Mouse (Mus musculus) retina, postnatal 1 day (tissue): ENCODE results near the gene Nprl2.

Experiments
- DNase-seq: peaks from one replicate; pipeline ENCODE4 v3.0.0-alpha.2; 2012

The Nprl2 gene

DNA sequence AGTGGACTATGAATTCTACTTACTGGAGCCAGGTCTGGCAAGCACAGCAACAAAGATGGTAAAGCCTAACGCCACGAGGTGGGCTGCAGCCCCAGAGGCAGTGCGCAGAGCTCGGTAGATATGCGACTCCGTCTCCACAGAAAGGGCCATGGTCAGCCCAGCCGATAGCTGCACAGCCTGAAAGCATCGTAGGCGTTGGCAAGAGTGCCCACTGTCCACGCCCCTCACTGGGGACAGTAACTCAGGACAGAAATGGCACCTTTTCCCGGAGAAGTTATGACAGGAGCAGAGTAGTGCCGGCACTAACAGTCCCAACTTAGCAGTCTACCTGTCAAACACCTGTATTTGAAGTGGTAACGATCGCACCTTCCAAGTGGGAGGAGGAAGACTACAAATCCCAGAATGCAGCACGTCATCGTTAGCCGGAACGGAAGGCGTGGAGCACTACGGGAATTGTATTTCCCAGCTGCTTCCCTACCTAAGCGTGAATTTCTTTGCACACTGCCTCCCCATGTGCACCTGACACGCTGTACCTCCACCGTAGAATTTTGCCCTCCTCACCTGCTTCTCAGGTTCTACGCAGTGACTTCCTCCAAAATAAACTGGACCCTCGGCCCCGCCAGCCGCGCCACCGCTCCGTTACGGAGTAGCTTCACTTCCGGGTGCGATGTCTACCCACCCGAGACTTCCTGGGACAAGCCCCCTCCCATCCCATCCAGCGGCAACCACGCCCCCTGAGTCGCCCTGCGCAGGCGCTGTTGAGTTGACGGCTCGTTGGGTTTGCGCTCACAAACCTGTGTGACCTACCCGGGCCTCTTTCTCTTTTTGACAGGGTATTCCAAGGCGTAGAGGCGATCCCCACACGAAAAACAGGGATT, at the start of gene Nprl2, which contains the start of gene Cyb561d2:
Nprl2 (plus strand) TSS at position 753 of the 878 bp plus-strand sequence.
Cyb561d2 (minus strand) TSS at position 720 of the 878 bp plus-strand sequence.
- peak; percentile 96 for DNase-seq

DNA sequence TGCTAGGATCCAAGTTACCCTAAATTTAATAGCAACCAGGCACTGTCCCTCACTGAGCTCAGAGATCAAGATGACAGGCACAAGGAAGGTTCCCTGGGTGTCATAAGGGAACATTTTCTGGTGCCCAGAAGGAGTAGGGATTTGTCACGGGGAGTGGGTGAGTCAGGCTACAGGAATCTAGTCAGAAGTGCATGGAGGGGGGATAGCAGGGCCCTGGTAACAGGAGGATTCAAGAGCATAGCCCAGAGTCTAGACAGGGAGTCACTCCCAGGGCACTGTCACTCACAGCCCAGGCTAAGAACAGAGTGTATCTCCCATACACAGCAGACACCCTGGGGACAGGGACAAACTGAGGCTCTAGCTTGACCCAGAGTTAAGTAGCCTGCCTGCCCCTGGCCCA, 48.5 kb upstream of the Nprl2 start:
- no peak for DNase-seq

DNA sequence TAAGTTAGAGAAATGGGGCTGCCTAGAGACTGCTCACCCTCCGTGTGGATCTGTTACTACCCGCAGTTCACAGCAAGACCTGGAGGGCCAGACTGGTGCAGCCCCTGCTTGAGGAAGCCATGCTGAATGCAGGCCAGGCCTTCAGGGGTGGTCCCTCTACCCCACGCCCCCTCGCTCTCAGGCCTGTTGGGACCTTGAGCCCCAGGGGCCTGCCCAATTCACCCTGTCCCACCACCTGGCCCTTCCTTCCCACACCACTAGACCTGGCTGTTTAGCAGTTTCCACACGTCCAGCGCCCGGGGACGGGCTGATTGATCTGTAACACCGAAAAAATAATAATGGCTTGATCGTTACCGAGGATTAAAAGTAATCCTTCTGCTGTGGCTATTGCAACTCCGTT, 47.8 kb upstream of the Nprl2 start:
- no peak for DNase-seq

DNA sequence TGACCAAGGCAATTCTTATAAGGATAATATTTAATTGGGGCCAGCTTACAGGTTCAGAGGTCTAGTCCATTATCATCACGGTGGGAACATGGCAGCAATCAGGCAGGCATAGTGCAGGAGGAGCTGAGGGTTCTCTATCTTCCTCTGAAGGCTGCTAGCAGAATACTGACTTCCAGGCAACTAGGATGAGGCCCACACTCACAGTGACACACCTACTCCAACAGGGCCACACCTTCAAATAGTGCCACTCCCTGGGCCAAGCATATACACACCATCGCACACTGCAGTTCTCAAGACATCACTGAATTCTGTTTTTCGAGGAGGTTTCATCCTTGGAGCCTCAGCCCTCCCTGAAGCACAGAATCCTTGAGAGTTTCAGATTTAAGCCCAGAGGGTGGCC, 45.7 kb upstream of the Nprl2 start:
- no peak for DNase-seq

DNA sequence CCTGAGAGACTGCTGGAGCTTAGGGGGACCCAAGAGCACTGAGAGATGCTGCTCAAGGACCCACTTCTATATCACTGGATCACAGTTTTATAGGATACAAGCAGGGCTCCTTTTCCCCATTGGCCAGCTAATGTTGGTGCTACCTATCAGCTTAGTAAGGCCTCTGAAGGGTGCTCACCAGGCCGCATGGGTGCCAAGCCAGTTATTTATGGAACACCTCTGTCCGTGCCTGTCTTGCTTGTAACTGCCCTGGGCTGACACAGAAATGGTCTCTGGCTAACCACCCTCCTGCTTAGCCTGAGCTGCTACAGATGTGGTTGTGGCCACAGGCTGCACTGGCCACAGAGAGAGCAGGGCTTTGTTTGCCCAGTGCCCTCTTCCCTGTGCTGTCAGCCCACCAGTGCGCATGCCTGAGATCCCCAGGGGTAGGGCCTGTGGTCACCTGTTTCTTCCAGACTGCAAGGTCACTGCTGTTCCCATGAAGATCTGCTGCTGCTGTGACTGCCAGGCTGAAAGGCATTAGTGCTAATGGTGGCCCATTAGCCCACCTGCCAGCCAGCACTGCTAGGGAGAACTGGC, 41.2 kb upstream of the Nprl2 start:
- DNase-seq: no peak

DNA sequence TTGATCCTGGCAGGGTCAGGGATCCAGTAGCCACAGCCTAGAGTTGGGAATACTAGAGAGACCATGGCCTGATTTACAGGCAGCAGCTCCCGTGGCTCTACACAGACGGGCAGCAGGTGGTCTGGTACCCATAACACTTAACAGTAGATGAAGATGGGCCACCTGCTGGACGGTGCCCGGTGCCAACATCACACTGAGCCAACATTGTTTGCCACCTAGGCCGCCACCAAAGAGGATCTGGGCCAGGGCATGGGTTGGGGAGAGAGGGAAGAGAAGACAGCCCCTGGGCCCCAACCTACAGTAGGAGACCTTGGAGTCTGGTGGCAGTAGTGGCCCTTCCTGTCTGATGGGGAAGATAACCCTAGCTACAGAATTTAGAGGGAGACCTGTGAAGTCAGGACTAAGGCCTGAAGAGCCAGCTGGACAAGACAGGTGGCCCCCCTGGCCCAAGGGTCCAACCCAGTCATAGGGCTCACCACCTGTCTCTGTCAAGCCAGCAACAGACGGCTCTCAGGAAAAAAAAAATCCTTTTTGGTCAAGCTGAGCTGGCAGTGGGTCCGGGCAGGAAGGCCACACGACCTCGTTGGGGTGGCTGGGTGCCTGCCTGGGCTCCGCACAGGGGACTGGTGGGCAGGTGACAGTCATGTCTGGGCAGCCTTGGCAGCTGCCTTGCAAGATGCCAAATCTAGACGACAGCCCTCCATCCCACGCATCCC, 39.7 kb upstream of the Nprl2 start:
- DNase-seq: no peak

DNA sequence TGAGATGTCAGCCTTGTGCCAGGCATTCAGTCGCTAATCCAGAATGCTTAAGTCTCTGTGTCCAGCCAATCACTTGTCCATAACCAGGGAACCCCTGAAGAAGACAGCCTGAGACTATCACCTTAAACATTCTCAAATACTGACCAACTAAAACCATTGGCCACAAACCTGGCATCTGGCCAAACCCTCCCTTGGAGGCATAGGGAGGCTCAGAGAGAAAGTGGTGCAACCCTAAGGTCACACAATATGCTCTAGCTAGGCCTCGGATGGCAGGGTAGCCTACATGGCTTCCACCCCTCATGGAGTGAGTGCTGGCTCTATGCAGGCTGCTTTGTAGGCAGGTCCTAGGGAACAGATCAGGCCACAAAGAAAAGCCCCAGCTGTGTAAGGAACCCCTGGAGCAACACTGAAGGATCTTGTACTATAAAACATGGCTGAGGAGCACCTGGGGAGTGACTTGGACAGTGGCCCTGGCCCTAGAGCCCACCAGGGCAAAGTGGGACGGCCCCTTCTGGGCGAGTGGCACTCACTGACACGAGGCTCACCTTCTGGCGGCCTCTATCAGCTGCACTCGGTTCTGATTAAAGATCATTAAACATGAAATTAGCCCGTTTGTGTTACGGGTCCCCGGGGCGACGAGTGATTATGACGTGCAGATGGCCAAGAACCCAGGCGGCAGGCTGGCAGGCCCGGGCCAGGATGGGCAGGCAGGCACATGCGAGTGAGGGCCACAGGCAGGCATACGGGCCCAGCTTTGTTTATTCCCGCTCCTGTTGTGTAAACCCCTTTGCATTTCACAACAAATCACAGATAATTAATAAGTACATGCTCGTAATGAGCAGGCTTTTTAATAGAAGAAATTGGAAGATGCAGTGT, 37.1 kb upstream of the Nprl2 start:
- peak; percentile 64 for DNase-seq

DNA sequence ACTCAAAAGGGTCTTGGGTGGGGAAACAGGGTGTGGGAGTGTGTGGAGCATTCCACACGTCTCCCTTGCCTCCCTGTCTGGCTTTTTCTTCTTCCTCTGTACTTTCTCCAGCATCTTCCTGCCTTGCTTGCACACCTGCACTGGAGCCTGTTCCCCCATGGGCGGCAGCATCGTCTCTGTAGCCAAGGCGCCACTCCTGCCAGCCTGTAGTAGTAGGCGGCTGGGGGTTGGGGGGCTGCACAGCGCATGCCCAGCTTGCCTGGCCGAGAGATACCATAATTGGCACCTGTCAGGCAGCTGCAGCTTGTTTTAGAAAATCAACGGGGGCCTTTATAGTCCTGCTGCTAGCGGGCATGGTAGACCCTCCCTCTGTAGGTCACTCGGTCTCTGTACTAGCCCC, 33.8 kb upstream of the Nprl2 start:
- peak; percentile 37 for DNase-seq

DNA sequence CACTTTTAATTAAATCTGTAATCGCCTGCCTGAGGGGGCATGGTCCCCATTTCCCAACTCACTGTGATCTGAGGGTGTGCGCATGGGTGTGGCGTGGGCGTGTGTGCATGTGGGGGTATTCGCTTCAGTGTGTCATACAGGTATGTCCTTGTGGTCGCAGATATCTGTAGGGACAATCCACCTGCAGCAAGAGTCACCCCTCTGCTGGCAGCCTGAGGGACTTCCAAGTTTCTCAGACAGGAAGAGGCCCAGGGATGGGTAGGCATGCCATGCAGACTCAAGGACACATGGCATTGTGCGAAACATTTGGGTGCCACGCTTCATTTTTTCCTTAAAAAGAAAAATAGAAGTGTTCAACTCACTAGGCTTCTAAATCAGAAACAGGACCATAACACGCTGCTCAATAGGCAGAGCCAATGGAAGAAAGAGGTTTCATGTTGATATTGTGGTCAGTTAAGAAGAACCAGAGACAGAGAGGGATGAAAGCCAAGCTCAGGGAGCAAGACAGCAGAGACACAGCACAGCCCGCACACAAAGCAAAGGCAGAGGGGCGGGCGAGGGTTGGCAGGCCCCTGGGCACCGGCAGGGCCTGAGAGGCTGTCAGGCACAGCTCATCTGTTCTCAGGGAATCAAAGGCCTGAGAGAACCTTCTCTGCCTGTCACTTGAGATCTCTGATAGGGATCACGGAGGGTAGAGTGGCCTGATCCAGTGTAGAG, 31.5 kb upstream of the Nprl2 start:
- no peak for DNase-seq

DNA sequence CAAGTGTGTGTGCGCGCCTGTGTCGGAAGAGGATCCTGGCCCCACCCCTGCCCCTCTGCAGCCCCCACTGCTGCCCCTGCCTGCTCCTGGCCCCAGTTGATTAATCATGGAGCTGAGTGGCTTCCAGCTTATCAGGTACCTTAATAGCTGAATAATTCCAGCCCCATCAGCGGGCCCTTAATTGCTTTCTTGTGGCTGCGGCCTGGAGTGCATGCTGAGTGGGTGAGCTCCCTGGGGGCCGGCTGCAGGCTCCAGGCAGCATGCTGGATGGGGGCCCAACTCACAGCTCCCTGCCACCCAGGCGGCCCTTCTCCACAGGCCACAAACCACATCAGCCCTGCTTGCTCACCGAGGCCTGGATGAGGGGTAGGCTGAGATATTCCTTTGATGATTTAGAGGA, 30.6 kb upstream of the Nprl2 start:
- no peak for DNase-seq

DNA sequence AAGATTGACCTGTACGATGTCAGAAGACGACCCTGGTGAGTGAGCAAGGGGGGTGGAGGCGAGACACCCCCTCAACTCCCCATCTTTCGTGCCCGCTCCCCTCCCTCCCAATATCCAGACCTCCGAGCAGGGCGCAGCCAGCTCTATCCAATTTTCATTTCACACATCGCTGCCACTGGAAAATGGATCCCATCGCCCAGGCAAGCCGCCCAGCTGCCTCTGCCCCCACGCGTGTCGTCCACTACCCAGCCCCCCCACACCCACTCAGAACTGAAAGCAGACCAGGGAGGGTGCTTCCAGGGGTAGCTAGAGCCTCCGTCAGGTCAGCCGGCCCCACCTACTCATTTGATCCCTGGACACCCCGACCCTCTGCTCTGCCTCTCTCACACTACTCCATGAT, 29.7 kb upstream of the Nprl2 start:
- DNase-seq: no peak

DNA sequence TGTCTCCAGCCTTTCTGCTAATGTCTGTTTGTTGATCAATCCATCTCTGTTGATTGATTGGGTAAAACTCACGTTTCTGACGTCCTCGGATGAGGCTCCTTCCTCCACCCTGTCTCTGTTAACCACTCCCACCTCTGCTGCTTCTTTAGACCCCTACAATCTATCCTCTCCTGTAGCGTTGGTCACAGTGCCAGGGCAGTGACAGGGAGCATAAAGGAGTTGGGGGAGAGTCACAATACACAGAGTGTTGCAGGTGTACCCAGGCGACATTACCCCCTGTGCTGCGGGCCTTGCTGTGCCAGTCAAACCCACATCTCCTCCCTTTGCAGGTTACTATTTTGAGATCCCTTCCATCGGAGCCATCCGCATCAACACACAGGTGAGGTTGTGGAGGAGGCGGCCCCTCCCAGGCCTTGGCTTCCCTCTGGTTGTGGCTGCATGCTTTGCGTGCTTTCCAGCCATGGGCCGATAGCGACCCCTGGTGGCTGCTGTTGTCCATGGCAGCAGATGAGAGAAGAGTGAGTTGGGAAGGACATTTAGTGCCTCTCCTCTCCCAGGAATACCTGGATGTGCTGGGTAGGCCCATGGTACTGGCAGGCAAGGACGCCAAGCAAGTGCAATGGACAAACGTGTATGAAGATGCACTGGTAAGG, 27.6 kb upstream of the Nprl2 start:
- peak; percentile 86 for DNase-seq

DNA sequence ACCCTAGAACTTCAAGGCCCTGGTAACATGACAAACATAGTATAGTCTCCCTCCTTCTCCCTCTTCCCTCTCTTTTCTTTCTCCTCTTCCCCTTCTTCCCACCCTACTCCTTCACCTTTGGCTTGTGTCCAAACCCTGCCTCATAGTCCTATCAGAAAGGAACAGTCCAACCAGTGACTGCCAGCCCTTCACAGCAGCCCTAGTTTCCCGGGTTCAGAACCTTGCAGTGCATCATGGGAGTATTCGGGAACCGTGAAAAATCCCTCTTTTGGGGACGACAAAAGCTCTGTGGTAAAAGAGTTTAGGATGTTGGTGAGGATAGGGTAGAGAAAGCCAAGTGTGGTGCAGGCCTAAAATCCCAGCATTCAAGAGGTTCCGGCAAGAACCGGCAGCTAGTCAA, 21.7 kb upstream of the Nprl2 start:
- DNase-seq: peak; percentile 58

DNA sequence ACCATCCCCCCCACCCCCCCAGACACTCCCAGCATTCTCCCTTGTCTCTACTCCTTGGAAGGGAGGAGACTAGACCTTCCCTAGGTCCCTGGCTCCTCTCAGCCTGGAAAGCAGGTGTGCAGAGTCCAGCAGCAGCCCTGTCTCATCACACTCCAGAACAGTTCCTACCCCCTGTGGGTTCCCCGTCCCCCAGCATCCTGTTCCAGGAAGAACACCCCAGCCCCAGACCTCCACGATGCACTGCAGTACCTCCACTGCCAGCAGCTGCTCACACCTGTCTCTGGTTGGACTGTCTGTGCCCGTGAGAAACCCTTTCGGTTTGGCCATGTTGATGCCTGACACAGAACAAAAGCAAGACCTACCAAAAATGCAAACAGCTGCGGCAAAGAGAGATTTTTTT, 20.8 kb upstream of the Nprl2 start:
- DNase-seq: no peak

DNA sequence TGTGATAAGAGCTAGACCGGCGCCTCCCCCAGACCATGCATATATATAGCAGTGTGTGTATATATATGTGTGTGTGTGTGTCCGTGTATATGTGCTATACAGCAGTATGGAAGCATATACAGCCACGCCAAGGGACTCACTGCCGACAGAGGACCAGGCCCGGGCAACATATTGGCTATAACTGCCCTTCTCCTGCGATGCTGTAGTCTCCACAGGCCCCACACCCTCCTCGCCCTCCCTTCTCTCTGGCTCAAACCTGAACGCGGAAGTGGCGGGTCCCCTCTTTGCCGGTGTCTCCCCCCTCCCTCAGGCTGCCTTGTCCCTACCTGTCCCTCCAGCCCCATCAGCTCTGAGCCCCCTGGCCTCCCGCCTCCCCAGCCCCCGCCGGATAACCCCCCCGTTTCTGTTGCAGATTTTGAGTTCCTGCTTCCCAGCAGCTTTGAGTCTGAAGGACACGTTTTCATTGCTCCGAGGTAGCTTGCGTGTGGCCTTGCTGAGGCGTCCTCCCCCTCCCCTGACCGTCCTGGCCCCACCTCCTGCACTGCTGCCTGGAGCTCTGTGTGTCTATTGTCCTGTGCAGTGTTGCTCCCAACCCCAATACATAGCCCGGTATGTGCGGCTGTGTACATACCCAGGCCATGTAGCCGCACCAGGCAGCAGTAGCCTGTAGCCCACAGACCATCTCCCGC, 20.2 kb upstream of the Nprl2 start:
- peak; percentile 77 for DNase-seq

DNA sequence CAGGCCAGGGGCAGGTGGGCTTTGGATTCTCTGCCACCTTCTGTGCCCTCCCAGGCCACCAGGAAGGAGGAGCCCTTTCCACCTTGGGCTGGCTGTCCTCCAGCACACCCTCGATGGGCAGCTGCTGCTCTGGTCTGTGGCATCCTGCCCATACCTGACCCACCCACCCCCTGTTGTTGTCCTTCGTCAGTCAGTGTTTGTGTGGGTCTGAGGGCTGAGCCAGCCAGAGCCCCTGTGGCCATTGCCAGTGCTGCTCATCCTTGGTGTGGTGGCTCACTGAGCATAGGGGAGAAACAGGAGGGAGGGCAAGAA, 19.7 kb upstream of the Nprl2 start:
- DNase-seq: no peak

DNA sequence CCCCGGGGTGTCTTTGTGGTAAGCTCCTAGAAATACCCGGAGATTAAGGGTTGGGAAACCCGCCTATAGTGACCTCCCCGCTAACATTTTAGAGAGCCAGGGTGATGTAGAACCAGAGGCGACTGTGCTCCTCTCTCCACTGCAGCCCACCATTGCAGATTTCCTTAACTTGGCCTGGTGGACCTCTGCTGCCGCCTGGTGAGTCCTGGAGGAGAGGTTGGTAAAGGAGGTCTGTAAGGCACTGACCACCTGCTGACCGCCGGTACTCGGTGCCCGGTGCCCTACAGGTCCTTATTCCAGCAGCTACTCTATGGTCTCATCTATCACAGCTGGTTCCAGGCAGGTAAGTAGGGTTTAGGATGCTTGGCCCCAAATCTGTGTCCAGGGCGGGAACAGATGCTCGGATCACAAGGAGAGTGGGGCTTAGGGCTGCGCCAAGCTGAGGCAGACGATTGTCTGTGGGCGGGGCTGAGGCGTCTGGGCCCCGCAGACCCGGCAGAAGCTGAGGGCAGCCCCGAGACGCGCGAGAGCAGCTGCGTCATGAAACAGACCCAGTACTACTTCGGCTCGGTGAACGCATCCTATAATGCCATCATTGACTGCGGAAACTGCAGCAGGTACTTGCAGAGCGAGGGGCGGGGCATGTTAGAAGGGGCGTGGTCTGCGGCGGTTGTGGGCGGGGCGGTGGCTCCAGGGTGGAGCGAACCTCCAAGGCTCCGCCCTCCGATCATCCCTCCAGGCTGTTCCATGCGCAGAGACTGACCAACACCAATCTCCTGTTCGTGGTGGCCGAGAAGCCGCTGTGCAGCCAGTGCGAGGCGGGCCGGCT, 15.6 kb upstream of the Nprl2 start:
- peak; percentile 84 for DNase-seq

DNA sequence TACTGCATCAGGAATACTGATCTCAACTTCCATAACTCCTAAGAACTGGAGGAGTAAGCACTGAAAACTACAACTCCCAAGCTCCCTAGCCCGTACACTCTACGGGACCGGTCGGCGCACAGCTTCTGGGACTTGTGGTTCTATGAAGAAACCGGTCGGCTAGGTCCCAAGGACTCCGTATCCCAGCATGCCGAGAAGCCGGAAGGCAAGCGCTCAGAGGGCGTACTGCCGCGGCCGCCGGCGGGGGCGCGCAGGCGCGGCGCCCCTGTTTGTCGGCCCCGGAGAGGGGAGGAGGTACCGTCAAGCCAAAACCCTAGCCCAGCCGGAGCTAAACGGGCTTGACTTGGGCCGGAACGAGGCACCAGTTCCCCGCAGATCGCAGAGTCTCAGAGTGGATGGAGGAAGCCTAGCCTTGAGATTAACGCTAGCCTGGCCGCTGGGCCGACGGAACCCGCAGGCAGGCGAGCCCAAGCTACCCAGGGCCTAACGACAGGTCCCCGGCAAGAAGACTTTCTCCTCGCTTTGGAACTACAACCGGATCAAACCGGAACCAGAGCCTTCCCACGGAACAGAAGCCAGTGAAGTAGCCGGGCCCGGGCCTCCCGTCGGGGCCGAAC, 8.1 kb upstream of the Nprl2 start, which contains the start of gene Tmem115:
Tmem115 (plus strand) TSS at position 155 of the 617 bp plus-strand sequence.
- DNase-seq: peak; percentile 98

DNA sequence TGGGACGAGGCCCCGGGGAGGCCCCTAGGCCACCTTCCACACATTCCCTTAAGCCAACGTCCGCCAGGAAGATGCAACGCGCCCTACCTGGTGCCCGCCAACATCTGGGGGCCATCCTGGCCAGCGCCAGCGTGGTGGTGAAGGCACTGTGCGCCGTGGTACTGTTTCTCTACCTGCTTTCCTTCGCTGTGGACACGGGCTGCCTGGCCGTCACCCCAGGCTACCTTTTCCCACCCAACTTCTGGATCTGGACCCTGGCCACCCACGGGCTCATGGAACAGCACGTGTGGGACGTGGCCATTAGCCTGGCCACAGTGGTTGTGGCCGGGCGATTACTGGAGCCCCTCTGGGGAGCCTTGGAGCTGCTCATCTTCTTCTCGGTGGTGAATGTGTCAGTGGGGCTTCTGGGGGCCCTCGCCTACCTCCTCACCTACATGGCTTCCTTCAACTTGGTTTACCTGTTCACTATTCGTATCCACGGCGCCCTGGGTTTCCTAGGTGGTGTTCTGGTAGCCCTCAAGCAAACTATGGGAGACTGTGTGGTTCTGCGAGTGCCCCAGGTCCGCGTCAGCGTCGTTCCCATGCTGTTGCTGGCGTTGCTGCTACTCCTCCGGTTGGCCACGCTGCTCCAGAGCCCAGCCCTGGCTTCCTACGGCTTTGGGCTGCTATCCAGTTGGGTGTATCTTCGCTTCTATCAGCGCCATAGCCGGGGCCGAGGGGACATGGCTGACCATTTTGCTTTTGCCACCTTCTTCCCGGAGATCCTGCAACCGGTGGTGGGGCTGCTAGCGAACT, 7.4 kb upstream of the Nprl2 start:
- DNase-seq: no peak
